Mouse (Mus musculus) retina, embryonic 14.5 days (tissue): ENCODE data around the gene Kdm4b.
A peak's percentile ranks its signal among the peaks of the same experiment; 100 is the strongest.

ENCODE experiments used
- DNase-seq: peaks from one replicate; pipeline ENCODE4 v3.0.0-alpha.2; 2015; ENCODE audit warnings: low spot score

Gene Kdm4b

GRCm38 (mm10) chr17:56300186-56300585 is 25.7 kb upstream of the Kdm4b start, which contains the start of gene Arrdc5:
TSS of gene Arrdc5 (minus strand) at chr17:56300286.
- no peak for DNase-seq

DNA sequence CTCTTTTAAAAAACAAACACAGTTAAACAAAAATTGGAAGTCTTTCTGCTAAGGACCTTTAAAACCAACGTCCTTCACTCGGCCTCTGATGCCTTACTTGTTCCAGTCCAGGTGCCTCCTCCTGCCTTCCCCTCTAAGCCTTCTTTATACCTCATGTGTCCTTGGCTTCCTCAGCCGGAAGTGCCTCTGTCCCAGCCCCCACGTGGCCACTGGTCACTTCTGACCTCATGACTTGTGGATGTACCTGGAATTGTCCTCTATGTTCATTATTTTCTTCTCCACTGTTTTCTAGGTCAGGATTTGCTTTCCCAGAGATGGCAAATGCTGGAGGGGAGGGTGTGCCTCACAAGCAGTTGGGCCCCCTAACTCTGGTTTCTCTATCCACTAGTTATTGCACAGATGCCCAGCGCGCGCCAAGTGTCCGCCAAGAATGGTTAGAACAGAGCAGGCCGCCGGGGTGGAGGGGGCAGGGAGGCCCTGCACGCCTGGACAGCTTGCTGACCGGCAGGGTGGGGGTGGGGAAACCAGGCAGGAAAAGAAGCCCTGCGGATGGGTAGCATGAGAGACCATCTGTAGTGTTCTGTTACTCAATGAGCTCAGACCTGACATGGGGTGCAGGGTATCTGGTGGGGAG is 23.4 kb upstream of the Kdm4b start:
- peak; percentile 73 for DNase-seq

- DNase-seq, result peak; percentile 89
These were observed 22.6 kb upstream of the Kdm4b start, which contains the start of gene Uhrf1 for GRCm38 (mm10) chr17:56303160-56303846. TSS of gene Uhrf1 (plus strand) at chr17:56303321.

GRCm38 (mm10) chr17:56303847-56304586 is 21.8 kb upstream of the Kdm4b start:
- peak; percentile 98 for DNase-seq

DNA sequence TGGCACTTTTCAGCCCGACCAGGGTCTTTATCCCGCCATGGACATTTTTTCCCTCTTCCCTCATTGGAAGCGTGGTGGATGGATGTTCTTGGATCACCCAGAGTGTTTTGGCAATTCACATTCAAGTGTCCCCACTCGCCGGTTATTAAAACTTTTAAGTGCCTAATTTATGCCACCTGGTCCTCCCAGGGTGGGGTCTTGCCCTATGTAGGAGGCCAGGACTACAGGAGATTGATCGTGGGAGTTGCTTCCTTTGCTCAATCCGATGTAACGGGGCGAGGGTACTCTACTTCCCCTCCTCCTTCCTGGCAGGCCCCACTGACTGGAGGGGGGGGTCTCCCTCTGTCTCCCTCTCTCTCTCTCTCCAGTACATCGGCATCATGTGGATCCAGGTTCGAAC is 21.1 kb upstream of the Kdm4b start:
- DNase-seq, result no peak

GRCm38 (mm10) chr17:56305156-56305555 is 20.7 kb upstream of the Kdm4b start:
- no peak for DNase-seq

DNA sequence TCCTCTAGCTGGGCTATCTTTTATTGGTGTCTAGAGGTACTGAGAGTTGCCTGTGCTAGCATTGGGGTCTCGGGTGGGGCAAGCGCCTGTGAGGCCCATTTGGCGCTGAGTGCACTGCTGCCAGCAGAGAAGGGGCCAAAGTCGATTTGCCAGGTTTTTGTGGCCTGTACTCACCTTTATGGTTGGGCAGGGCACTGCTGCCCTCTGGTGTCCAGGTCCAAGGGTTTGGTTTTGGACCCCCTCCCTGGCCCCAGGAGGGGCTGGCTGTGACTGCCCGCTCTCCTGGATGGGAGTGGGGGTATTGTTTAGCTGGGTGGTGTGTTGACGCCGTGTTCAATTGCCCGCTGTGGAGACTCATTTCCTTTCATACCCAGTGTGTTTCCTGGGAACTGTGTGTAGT is 20.0 kb upstream of the Kdm4b start:
- peak; percentile 32 for DNase-seq

- no peak for DNase-seq
These were observed 17.8 kb upstream of the Kdm4b start for GRCm38 (mm10) chr17:56308088-56308487.

DNA sequence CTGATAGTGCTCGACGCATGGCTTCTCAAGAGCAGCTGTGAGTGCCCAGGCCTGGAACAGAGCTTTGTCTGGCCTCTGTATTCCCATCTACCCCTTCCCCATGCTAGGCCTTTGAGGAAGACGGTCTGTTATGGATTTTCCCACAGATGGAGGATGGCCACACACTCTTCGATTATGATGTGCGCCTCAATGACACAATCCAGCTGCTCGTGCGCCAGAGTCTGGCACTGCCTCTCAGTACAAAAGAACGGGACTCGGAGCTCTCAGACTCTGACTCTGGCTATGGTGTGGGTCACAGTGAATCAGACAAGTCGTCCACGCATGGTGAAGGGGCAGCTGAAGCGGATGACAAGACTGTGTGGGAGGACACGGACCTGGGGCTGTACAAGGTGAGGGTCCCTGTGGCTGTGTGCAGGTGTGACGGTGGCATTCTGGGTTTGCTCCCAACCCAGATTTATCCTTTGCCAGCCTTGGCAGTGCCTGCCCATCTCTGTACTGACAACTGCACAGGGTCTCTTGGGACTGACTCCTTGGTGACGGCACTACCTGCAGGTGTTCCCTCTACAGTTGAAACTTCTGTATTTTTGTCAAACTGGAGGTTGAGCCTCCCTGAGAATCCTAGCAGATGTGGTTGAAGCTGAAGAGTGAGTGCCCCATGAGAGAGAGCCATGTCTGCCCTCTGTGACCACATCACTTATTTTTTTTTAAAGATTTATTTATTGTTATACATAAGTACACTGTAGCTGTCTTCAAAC is 16.5 kb upstream of the Kdm4b start:
- DNase-seq, result no peak

DNA sequence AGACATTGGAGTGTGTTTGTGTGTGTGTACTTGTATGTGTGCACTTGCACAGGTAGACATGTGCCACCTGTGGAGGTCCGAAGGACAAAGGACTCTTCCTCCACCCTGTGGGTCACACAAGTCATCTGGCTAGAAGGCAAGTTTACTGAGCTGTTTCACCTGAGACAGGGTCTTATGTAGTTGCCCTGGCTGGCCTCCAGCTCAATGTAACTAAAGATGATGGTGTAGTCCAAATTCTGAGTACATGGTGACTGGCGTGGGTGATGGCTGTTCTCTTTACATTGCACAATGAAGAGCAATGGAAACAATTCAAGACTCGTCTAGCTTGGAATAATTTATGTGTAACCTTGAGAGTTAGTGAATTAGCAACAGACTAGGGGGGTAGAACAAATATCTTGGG is 1.4 kb upstream of the Kdm4b start:
- DNase-seq, result no peak

- DNase-seq, result peak; percentile 49
These were observed 588 bp downstream of the Kdm4b start for GRCm38 (mm10) chr17:56326153-56327147.

GRCm38 (mm10) chr17:56329267-56329666 is 3.4 kb downstream of the Kdm4b start:
- no peak for DNase-seq

GRCm38 (mm10) chr17:56330345-56330744 is 4.5 kb downstream of the Kdm4b start:
- no peak for DNase-seq

DNA sequence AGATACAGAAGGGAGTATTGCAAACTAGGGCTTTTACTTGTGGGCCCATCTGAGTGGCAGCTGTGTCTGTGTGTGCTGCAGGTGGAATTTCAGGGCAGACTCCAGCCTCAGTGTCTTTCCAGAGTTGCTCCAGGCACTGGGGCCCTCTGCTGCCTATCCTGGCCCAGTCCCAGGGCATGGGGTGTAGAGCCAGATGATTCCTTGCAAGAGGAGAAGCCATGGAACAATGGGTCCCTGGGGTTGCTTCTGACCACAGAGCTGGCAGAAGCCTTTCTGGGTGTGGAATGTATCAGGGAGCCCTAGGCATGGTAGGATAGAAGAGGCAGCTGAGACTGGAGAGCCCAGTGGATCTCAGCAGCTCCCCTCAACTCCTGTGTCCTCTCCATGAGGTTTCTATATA is 5.4 kb downstream of the Kdm4b start:
- DNase-seq, result no peak

- DNase-seq, result peak; percentile 42
These were observed 7.1 kb downstream of the Kdm4b start for GRCm38 (mm10) chr17:56332987-56333386.

- DNase-seq, result peak; percentile 82
These were observed 11.3 kb downstream of the Kdm4b start for GRCm38 (mm10) chr17:56337190-56337589.

GRCm38 (mm10) chr17:56337791-56338190 is 11.9 kb downstream of the Kdm4b start:
- DNase-seq, result no peak

DNA sequence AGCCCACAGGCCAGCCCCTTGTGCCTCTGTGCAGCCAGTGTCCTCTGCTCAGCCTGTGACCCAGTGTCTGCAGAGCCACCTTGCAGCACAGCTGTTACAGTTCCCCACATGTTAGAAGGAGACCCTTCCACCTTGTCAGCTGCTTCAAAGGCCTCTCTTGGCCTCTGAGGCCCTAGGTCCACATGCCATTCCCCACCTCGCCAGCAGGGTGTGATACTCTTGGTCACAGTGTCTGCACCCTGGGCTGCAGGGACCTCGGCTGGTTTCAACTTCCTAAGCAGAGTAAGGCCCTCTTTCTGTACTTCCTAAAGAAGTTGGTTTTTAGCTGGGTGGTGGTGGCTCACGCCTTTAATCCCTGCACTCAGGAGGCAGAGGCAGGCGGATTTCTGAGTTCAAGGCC is 13.0 kb downstream of the Kdm4b start:
- peak; percentile 62 for DNase-seq

GRCm38 (mm10) chr17:56340717-56341116 is 14.9 kb downstream of the Kdm4b start:
- no peak for DNase-seq

DNA sequence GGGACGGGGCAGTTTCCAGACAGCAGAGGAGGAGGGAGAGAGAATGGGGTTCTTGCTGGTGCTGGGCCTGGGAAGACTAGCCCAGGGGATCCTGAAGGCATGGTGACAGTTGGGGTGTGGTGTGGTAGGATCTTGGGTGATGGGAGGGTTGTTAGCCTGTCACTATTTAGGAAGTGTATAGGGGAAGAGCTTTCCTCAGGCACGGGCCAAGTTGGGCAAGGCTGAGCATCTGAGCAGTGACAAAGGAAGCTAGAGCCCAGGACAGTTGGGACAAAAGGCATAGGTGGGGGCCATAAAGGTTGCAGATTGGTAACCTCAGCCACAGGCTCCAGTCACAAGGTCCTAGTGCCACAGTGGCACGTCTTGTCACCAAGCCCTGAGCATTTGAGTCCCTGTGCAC is 17.6 kb downstream of the Kdm4b start:
- DNase-seq, result no peak

- DNase-seq, result no peak
These were observed 19.5 kb downstream of the Kdm4b start for GRCm38 (mm10) chr17:56345364-56345763.
